Mouse (Mus musculus) central nervous system, embryonic 18 days (tissue): ENCODE results near the gene Ppfibp1. TPM values are rescaled to one million over a fixed set of nuclear protein-coding genes. Genes with fewer than 3 reads are reported as not detected.

ENCODE experiments used
- polyA plus RNA-seq: library from polyadenylated mRNA; depleted of rRNA; stranded (reverse); fragments of >200 nt; gene quantifications from 2 replicates; pipeline ENCODE4 v1.2.3, GENCODE M21; 2012; rRNA removed

Gene Ppfibp1
- 25.2 and 25.8 TPM in 2 replicates for polyA plus RNA-seq

DNA sequence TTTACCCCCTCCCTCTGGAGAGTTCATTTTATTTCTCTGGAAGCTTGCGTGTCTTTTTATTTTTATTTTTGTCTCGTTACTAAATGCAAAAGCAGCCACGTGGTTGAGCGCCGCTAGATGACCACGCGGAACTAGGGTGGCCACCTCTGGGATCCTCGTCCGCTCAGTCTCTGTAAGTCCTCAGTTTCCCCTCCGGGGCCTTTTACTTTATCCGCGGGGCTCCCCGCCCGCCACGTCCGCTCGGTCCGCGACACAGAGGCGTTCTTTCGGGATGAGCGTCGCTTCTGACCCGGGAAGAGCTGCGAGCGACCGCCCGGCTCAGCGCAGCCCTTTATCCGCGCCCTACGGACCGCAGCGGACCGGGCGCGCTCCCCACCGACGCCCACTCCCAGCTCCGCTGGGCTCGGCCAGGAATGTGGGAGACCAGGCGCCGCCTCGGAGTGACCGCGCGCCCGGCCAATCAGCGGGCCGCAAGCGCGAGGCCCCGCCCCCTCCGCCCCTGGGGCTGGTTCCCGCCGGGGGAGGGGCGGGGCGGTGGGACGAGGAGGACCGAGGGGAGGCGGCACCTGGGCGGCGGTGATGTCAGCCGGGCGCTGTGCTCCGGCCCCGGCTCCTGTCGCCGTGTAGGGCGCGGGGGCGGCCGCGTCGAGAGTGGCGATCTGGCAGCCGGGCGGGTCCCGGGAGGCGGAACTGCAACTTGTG lies at the start of gene Ppfibp1:
Gene Ppfibp1 (plus strand): TSS at position 530 of the 702 bp plus-strand sequence.

DNA sequence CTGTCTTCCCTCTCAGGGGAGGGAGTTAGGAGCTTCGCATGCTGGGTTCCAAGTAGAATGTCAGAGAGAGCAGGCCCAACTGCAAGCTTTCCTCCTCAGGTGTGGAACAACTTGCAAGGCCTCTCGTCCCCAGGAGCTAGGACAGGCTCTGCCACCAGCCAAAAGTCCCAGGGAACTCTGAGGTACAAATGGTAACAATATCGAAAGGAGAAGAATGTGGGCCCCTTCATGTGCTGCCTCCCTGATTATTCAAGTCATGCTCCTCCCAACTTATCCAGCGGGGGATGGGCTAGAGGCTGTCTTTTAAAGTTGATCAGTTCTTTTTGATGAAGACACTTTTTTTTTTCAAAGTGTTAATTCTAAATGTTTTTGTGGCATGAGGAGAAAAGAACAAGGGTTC lies 38.2 kb upstream of the Ppfibp1 start, which contains the start of gene Smco2:
Gene Smco2 (plus strand): TSS at position 55 of the 400 bp plus-strand sequence.

DNA sequence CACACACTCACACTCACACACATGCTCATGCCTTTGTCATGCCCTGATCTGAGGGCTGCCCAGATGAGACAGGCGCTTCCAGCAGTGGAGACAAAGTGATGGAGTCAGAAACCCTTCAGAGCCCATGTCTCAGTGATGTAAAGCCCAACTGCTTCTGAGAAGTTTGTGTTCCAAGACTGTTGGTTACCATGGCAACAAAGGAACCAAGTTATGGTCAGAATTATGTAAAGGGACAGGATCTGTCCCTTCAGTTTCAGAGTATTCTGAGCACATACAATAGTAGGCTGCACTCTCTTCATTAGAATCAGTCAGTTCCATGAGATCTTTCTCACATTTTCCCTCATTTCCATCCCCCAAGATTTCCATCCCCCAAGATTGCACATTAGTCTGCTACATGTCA lies 66.0 kb downstream of the Ppfibp1 start, which contains the start of gene 1700034J05Rik:
Gene 1700034J05Rik (minus strand): TSS at position 165 of the 400 bp plus-strand sequence.

DNA sequence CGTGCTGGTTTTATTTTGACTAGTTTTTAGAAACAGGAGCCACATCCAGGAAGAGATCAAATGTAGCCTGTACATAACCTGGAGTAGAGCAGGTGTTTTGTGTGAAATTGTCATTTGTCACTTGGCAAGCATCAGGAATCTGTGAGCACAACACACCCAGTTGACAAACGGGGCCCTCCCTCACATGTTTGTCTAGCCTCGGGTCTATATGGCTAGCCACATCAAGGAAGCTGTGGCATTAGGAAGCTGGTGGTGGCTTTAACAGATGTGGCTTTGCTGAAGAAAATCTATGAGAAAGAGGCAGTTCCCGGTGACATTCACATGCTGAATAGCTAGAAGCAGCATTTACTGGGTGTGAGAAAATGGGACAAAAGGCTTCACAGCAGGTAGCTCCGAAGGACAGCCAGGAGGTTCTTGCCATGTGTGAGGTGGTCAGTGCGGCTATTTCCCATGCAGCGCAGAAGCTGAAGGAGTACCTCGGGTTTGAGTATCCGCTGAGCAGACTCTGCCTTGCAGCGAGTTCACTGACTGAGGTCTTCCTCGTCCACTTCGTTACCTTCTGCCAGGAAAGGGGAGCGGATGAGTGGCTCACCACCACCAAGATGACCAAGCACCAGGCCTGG lies 144.1 kb downstream of the Ppfibp1 start, which contains the start of gene Rep15:
Gene Rep15 (plus strand): TSS at position 282 of the 623 bp plus-strand sequence.

DNA sequence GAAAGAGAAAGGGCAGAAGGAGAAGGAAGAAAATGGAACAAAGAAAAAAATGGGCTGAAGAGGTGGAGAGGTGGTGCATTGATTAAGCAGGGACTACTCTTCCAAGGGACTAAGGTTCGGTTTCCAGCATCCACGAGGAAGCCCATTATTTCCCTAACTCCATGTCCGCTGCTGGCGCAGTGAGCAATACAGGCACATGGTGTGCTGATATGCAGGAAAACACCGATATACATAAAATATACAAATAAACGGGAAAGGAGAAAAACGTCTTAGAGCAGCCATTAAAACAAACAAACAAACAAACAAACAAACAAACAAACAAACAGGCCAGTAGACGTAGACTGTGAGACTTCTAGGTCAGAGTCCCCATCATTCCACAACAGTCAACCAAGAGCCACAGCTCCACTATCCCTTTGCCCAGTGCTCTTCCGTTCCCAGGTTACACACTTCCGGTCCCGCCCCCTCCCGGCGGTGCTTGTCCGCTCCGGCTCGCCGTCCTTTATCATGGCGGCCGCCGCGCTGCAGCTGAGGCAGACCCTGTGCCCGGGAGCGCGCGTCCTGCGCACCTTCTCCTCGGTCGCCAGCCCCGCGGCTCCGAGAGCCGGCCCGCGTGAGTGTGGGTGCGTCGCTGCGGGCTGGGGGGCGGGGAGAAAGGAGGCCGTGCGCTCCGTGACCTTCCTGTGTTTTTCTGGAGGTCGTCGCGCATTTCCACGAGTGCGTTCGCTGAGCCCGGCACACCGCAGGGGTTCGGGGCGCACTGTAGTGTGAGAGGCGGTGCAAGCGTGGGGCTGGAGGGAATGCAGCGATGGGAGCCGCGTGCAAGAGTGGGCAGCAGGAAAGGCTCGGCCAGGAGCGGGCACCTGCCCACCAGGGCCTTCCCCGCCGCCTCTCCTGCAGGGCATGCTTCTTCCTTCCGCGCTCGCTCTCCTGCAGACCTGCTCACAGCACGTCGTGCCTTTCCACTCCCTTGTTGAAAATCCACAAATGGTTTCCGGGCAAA lies 154.3 kb downstream of the Ppfibp1 start, which contains the start of gene Mrps35:
Gene Mrps35 (plus strand): TSS at position 474 of the 1,000 bp plus-strand sequence.

Other genes with a start within 250 kb of the Ppfibp1 start
- 82.2 and 90.9 TPM in 2 replicates for gene Med21, start 245.9 kb upstream of the Ppfibp1 start, polyA plus RNA-seq
- 18.8 TPM in 2 replicates for gene Tm7sf3, start 245.7 kb upstream of the Ppfibp1 start, polyA plus RNA-seq
- 6.9 and 7.2 TPM in 2 replicates for gene Stk38l, start 163.5 kb upstream of the Ppfibp1 start, polyA plus RNA-seq
- 11.8 and 14.5 TPM in 2 replicates for gene Arntl2, start 92.4 kb upstream of the Ppfibp1 start, polyA plus RNA-seq
- not detected in 2 replicates for gene Smco2, start 38.4 kb upstream of the Ppfibp1 start, polyA plus RNA-seq
- gene 1700034J05Rik, start 65.9 kb downstream of the Ppfibp1 start, polyA plus RNA-seq = not detected in 2 replicates
- gene Rep15, start 144.1 kb downstream of the Ppfibp1 start, polyA plus RNA-seq = 1.1 and 1.4 TPM in 2 replicates
- gene Mrps35, start 154.3 kb downstream of the Ppfibp1 start, polyA plus RNA-seq = 31.2 and 32.4 TPM in 2 replicates
- gene Mansc4, start 198.5 kb downstream of the Ppfibp1 start, polyA plus RNA-seq = 0.31 and 0.38 TPM in 2 replicates
- gene Klhl42, start 202.9 kb downstream of the Ppfibp1 start, polyA plus RNA-seq = 11.7 and 12.1 TPM in 2 replicates